Mouse (Mus musculus): Measurements from ENCODE around the gene Tuba3b.

Gene Tuba3b

DNA sequence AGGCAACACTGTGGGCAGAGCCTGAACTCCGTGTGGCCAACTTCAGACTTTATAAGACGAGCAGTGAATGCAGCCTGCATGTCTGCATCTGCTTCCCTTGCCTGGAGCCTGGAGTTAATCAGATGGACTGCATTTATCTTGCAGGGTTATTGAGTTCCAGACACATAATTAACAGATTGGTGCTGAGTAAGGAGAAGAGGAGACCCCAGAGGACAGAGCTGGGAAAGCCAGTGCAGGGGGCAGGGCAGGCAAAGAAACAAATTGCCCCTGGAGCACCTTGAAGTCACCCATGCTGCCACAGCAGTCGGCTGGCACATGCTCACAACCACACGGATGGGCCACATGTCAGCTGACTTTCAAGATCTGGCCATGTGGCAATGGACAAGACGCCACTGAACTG lies 48.7 kb downstream of the Tuba3b start:
- no peak for DNase-seq (ENCODE audit: low read depth, low spot score)

DNA sequence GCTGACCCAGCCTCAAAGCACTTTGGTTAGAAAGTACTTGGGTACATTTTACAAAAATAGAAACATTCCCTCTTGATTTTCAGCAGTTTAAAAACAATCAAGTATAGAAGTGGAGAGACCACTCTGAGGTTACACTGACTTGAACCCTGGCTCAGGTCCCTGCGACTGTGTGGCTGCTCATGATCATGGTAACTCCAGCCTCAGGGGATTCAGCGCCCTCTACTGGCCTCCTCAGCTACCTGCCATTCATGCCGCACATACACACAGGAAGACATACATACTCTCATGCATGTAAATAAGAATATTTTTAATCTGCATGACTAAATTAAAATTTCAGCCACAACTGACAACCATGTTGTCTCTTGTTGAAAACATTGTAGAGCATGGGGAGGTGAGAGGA lies 50.2 kb downstream of the Tuba3b start:
- DNase-seq (ENCODE audit: low read depth, low spot score) = no peak

DNA sequence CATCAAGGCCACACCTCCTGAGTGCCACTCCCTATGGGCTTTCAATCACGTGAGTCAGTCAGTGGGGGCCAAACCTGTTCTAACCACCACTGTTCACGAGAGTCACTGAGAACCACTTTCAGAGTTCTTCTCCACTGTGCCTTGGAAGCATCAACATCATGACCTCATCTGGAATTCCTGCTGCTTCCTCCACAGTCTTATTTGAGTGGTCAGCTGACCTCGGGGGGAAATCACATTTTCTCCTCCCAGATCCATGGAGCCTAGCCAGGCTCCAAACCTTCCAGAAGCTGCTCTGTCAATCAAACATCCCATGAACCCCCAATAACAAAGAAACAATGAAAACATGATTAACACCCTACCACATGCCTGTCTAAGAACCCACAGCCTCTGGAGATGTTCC lies 52.1 kb downstream of the Tuba3b start:
- no peak for DNase-seq (ENCODE audit: low read depth, low spot score)

DNA sequence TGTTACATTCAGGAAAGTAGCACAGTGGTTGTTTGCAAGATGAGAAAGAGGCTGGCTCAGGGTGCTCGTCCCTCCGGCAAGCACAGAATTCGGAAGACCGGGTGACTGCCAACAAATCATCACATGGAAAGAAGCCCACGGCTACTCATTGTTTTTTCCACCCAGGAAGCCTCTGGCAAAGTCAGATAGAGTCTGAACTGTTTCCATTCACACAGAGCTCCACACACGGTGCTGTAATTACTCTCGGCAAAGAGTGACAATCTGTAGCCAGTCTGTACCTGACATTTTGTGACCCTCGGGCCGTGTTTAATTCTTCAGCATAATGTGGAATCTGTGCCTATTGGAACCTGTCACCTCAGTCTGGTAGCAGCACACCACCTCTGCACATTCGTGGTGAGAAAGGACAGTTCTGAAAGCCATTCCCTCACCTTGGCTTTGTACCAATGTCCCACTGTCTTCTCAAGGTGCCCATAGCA lies 54.1 kb downstream of the Tuba3b start:
- DNase-seq (ENCODE audit: low read depth, low spot score) = no peak

Data from telencephalon, adult 2 months (tissue).